Mouse (Mus musculus): ENCODE results near the gene Mgat4b.

Gene Mgat4b

DNA sequence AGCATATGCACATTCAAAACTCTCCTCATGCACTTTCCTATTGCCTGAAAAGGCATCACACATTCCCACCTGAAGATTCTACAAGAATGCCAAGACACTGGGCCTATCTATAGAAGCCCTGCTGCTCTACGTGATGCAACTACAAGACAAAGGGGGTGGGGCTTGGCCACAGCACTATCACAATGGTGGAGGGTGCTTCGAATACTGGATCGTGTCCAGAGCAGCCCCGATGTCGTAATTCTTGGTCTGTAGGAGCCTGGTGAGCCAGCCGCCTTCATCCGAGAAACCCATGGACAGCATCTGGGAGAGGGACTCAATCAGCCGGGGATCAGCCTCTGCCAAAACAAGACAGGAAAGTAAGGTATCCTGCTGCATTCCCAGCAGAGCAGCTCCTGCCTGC lies 10.1 kb upstream of the Mgat4b start:
- DNase-seq (ENCODE audit: low read depth, low spot score) = no peak

DNA sequence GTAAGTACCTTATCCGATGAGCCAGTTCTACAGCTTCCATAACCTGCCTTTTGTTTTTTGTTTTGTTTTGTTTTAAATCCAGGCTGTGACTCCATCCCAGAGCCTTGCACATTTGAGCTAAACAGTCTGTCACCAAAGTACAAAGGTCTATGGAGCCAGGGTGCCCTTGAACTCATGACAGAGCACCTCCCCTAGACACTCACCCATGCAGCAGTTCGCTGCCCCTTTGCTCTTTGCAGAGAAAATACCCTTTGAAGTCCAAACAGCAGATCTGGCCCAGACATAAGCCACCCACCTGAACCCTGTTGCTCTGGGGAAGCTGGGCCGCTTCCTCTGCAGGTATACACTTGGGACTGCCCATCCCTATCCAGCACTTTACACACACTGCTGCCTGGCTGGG lies 9.1 kb upstream of the Mgat4b start:
- DNase-seq (ENCODE audit: low read depth, low spot score) = no peak

DNA sequence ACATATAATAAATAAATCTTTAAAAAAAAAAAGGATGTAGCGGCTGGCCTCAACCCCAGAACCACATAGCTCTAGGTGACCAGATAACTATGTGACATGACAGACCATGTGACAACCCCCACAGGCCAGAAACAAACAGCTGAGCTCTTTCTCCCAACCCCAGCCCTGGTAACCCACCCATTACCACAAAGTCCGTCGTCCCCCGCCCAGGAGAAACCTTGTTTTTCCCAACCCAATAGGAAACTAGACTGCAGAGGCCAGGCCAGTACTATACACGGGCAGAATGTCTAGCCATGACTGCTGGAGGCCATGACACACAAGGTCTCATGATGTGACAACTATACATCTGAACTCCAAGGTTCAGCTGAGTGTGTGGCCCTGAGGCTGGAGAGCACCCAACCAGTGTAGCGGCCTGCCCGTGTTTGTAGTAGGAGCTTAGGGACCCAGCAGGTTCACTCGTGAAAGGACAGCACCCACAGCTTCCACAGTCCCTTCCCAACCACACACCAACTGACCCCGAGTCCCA lies 7.3 kb upstream of the Mgat4b start:
- no peak for DNase-seq (ENCODE audit: low read depth, low spot score)

DNA sequence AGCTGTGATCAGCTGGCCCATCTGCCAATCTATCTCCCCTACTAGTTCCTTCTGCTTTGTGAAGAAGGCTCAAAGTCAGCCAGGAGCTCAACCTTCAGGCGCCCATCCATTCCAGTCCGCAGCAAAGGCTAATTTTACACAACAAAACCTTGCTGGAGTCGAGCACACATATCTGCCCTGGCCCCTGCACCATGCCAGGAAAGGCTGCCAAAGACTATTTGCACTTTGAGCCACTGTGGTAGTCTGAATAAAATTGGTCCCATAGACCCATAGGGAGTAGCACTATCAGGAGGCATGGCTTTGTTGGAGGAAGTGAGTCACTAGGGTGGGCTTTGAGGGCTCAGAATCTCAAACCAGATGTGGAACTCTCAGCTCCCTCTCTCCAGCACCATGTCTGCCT lies 5.3 kb upstream of the Mgat4b start:
- DNase-seq (ENCODE audit: low read depth, low spot score) = no peak

DNA sequence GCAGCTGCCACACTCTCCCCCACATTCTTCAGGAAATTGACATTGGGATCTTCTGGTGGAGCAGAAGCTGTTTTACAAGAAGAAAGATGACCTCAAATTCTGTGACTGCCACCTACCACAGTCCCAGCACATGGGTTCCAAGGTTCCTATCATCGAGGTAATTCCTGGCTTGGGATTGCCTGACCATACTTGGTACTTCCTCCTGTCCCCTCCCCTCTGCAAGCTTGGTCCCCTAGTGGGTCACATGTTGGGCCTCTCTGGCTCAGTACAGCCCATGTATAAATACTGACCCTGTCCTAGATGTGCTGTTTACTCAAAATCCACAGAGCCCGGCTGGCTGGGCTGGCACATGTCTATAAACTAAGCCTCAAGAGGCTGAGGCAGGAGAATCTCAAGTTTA lies 4.7 kb upstream of the Mgat4b start:
- DNase-seq (ENCODE audit: low read depth, low spot score) = no peak

DNA sequence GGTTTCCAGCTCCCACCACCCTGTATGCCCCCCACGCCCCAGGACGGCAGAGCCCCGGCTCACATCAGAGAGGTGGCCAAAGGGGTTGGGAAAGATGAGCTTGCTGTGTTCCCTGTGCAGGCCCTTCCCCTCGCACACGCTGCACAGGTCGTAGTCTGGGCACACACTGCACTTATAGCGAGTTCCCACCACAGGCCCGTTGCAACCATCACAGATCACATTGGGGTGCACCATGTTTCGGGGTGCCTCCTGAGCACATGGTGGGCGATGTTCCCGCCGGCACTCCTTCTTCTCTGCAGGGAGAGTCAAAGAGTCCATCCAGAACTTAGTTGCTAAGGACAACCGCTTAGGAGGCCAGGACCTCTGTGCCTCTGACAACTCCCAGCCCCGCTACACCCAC lies 3.3 kb upstream of the Mgat4b start:
- no peak for DNase-seq (ENCODE audit: low read depth, low spot score)

DNA sequence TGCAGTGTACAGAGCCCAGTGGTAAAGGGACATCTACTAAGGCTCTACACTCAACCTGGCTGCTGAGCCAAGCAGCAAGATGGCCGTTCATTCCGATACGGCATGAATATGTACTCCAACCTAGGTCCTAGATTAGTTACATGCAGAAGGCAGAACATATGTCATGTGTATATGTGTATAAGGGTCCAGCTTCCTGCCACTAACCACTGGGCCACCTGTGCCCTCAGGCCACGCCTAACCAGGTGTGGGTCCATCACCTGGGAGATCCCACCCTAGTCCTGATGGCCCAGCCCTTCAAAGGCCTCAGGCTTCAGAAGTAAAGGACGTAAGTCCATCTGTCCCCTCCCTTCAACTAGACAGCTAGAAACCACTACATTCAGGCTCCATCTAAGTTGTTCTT lies 2.7 kb upstream of the Mgat4b start:
- no peak for DNase-seq (ENCODE audit: low read depth, low spot score)

DNA sequence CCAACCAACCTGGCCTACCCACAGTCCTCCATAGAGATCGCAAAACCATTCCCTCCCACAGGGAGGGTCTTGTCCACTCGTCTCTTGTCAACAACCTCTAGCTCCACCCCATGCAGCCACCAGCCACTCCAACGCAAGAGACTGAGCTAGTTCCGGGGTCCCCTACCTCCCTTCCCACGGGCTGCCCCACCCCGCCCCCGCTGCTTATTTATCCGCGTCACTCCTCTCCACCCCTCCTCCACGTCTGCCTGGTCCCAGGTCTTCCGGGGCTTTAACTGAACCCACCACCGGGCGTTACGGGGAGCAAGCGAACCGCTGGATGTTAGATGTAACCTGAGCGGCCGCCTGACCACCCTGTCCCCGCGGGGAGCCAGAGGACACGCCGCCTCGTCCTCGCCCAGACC lies 587 bp upstream of the Mgat4b start:
- peak; percentile 91 for DNase-seq (ENCODE audit: low read depth, low spot score)

DNA sequence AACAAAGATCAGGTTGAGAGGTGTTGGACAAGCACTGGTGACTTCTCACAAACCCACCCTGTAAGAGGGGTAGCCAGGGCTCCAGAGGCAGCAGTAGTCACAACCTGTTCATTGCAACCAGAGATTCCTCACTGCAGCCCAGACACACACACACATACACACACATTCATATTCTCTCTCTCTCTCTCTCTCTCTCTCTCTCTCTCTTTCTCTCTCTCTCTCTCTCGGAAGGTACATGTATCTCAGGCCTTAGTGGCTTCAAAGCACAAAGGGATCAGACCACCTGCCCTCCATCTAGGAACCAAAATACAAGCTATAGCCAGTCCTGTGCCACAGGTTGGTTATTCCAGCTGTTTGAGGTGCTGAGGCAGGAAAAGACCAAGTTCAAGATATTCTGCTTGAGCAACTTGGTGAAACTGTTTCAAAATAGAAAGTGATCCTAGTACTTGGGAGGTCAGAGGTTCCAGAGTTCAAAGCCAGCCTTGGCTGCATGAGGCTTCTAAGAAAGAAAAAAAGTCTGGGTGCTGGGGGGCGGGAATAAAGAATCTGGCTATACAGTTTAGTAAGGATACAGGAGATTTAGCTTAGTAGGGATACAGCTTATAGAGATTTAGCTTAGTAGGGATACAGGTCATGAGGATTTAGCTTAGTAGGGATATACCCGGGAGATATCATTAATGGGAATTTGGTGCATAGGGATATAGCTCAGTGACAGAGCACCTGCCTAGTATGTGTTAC lies 801 bp downstream of the Mgat4b start:
- no peak for DNase-seq (ENCODE audit: low read depth, low spot score)

DNA sequence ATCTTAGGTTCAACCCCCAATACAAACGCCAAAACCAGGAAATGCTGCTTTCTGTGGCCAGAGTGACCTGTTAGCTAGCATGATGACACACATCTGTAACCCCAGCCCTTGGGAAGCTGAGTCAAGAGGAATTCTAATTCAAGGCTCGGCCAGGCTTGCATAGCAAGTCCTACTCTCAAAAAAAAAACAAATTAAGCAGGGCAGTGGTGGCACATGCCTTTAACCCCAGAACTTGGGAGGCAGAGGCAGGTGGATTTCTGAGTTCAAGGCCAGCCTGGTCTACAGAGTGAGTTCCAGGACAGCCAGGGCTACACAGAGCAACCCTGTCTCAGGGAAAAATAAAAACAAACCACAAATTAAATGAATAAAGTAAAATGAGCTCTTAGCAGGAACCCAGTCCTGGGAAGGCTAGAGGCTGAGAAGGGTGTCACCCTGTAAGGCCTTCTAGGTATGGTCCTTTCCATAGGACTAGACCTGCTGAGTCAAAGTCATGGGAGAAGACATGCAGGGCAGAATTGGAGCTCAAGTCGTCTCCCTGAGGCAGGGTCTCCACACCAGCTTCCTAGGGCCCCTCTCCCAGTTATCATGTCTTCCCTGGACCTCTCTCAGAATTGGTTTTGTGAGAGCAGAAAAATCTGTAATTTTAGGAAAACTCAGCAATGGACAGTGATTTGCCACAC lies 1.5 kb downstream of the Mgat4b start:
- DNase-seq (ENCODE audit: low read depth, low spot score) = no peak

DNA sequence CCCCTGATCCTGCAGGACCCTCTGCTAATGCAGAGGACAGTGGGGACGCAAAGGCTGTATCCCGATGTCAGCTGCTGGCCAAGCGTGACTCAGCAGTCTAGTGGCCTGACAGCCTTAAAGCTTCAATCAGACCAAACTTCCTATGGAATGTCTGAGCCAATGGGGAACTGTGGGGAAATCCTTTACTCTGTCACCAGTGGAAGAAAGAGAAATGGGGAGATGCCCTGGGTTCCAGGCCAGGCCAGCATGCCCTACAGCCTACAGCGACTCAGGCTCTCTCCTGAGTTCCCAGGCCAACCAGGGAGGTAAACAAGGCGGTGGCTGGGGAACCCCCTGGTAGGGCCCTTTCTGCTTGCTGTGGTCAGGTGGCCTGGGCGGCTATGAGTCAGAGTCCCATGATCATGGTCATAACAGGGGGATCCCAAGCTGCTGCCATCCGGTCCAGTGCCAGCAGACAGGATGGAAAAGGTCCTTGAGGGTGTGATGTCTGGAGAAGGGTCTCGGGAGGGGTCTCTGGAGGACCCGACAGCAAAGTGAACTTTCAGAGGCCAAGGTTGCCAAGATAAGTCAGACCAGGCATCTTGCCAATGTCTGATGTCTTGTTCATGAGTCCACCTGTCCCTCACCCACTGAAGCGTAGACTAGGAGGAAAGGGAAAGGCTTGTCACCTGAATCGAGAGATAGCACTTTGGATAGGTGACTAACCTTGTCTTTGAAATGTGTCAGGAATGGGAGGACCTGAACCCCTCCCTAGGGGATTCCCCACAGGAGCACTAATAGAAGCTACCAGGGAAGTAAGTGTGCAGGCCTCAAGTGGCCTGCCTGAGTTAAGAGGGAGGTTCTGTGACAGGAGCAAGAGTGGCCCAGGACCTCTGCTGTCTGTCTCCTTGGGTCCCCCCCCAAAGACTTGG lies 2.4 kb downstream of the Mgat4b start:
- DNase-seq (ENCODE audit: low read depth, low spot score) = peak; percentile 91

DNA sequence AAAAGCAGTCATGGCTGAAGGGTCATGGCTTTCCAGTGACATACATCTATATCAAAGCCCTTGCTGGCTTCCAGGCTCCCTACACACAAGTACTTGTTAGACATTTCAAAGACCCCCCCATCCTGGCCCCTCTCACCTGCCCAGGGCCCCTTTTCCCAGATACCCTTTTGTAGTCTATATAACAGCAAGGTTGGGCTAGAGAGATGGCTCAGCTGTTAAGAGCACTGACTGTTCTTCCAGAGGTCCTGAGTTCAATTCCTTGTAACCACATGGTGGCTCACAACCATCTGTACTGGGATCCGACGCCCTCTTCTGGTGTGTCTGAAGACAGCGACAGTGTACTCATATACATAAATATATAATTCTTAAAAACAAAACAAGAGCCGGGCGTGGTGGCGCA lies 3.9 kb downstream of the Mgat4b start:
- no peak for DNase-seq (ENCODE audit: low read depth, low spot score)

DNA sequence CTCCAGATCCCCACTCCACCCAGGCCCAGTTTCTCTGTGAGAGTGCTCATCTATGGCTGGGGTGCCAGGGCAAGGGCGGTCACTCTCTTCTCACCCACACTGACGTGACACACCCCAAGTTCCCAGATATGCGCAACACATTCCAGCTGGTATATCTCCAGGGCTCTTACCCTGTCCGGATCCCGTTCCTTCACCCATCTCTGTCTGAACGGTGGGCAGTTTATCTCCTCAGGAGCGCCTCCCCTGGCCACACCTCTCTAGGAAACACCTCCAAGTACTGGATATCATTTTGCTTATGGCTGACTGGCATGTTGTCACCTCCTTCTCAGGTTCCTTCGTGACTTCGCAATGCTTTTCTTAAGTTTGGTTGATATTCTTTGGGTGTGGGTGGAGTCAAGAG lies 4.9 kb downstream of the Mgat4b start:
- no peak for DNase-seq (ENCODE audit: low read depth, low spot score)

DNA sequence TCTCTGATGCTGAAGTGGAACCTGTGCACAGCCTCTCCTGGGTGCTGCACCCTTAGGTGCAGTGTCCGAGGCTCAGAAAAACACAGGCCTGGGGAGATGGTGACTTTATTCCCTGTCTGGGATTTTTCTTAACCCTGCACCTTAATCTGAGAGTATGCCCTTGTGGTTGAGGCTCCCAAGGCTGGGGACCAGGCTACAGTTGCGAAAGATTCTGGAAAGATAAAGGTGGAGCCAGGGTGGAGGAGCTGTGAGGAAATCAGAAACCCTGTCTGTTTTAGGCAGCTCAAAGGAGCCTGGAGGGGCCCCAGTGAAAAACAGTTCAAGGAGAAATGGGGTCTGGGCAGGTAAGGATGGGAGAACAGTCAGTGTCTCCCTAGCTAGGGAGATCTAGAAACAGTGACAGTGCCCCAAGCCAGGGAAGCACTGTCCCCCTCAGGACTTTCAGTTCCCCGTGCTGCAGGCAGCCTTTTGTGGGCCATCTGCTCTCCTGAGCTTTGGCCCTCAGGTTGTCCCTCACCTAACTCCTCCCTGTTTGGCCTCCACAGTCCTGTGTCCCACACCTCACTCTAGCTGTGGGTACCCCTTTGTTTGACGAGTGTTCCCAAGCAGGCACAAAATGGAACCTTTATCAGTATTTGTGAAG lies 6.2 kb downstream of the Mgat4b start:
- DNase-seq (ENCODE audit: low read depth, low spot score) = no peak

DNA sequence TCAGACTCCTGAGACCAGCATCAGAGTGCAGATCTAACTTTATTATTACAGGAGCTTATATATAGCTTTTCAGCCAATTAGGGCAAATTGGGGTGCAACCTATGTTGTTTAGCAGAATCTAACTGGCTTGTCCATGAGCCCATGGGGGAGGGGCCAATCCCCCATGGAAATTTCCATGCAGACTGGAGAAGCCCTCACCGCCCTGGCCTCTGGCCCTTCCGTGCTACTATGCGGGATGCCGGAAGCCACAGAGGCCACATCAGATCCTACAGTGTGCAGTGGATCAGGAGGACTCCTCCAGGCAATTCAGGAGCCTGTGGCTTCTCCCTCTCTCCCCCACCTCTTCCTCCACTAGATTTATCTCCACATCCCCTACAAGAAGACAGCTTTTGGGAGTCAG lies 7.1 kb downstream of the Mgat4b start:
- no peak for DNase-seq (ENCODE audit: low read depth, low spot score)

DNA sequence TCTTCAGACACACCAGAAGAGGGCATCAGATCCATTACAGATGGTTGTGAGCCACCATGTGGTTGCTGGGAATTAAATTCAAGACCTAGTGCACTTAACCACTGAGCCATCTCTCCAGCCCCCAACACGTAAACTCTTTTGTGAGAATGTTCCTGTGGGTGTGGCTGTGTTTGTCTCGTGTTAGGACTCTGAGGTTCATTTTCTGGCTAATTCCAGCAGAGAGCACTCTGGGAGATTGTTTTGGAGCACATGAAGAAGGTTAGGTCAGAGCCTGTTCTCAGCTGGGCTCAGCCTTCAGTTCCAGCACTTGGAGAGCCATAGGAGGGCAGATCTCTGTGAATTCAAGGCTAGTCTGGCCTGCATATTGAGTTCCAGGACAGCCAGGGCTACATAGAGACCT lies 9.1 kb downstream of the Mgat4b start:
- no peak for DNase-seq (ENCODE audit: low read depth, low spot score)

DNA sequence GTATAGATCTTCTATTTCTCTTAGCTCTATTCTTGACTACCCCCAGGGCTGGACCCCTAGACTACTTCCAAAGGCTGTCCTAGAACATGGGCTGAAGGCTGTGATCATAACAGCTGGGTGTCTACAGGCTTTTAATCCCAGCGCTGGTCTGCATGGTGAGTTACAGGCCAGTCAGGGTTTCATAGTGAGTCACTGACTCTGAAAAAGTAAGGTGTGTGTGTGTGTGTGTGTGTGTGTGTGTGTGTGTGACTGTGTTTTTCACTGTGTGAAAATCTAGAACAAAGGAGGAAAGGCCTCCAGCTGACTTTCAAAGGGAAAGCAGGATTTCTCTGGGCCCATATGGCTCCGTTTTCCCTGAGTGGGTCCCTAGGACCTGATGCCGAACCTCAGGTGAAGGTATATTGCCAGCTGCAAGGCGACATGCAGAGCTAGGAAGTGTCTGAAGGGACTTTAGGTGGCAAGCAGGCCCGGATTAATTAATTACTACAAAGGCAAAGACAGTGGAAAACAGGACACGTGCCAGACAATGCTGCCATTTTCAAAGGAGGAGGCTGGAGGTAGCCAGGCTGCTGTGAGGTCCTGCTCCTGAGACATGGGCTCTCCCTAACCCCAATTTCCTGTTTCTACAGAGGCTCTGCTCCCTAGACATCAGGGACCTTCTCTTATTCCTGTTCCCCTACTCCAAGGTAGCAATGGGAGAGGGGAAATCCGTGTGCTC lies 12.0 kb downstream of the Mgat4b start:
- DNase-seq (ENCODE audit: low read depth, low spot score) = no peak

DNA sequence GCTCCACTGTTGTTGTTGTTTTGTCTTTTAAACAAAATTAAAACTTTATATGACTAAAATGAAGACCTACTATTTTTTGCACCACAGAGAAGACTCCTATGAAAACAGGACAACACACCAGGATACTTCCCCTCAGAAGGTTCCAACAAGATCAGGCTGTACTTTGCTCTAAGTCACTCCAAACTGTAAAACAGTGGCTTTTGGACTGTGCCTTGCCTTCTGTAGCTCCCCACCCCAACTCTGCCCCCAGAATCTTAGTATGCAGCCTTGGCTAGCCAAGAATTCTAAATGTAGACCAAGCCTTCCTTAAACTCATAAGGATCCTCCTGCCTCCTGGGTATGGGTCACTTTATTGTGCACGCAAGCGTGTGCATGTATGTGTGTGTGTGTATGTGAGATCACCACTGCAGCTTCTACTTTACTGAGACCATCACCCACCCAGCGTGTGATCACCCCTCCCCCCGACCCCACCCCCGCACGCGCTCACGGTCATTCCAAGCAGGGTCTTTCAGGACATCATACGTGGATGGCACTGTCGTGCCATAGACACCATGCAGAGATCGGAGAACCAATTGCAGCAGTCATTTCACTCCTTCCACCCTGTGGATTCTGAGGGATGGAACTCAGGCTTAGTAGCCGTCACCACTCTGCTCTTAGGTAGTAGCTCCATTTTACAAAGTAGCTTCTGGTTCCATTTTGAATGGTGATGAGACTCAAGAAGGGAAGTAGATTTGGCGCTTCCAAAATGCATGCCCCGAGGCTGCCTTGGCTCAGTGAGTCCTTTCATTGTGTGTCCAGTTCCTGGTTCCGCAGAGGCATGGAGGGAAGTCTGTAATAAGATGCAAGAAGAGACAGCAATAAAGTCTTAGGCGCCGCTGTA lies 13.3 kb downstream of the Mgat4b start:
- DNase-seq (ENCODE audit: low read depth, low spot score) = no peak

DNA sequence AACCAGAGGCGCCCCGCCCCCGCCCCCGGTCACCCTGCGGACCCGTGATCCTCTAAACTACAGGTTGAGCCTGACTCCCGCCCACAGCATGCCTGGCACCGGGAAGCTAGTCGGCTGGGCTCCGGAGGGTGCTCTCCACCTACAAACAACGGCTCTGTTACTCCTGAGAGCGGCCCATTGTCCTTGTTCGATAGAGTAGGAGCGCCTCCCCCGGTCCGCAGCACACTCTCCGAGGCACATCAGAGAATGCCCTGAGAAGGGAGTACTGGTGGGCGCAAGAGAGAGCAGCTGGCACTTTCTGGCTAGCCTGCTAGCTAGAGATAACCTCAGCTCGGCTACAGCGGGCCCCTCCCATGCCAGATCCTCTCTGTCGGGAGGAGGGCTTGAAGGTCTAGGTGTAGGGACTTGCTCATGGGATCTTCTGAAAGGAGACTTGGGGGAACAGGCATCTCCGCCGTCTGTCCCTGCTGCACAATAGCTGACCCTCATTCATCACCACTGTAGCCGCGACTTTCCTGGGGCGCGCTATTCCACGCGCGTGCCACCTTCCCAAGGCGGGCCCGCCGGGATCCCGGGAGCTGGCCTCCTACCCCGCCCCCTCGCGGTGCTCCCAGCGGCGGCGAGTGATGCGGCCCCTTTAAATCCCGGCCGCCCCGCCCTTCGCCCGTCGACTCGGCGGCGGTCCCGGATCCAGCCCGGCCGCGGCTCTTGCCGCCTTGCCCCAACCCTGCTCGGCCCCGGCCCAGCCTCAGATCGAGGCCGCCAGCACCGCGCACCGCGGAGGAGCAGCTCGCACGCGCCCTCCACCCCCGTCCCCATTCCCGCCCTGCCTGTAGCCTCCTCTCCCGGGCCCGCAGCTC lies 14.2 kb downstream of the Mgat4b start:
- DNase-seq (ENCODE audit: low read depth, low spot score) = no peak
